Mouse (Mus musculus) limb, embryonic 14.5 days (tissue): ENCODE data around the gene Eif2s1. TPM values are rescaled to one million over a fixed set of nuclear protein-coding genes. Genes with fewer than 3 reads are reported as not detected.

ENCODE experiments used
- ATAC-seq: fragments of 200-750 bp; cut with Nextera tagmentation; 2 replicates; pipeline ENCODE4 v1.8.0; 2017; ENCODE audit warnings: low read depth, moderate number of reproducible peaks, moderate TSS enrichment; ENCODE audit not compliant: low FRiP score
- DNase-seq: peaks from one replicate; pipeline ENCODE4 v3.0.0-alpha.2; 2015; ENCODE audit warnings: low spot score
- H3K27ac ChIP-seq: fragments of 300-500 bp; sonication (generic); replicated peaks from 2 replicates; pipeline ENCODE4 v1.5.1; 2014; ENCODE audit warnings: low read depth, mild to moderate bottlenecking, low read length, moderate library complexity, mixed read lengths
- H3K27me3 ChIP-seq: fragments of 300-500 bp; sonication (generic); 2 replicates; pipeline ENCODE4 v1.6.1; 2014; ENCODE audit warnings: low read length, mixed read lengths; ENCODE audit not compliant: control insufficient read depth, insufficient read depth
- H3K36me3 ChIP-seq: fragments of 300-500 bp; sonication (generic); 2 replicates; pipeline ENCODE4 v1.6.1; 2014; ENCODE audit warnings: mild to moderate bottlenecking, low read length, moderate library complexity, mixed read lengths; ENCODE audit not compliant: control insufficient read depth, insufficient read depth
- H3K4me1 ChIP-seq: fragments of 300-500 bp; sonication (generic); 2 replicates; pipeline ENCODE4 v1.6.1; 2014; ENCODE audit warnings: antibody characterized with exemption, low read length, mixed read lengths; ENCODE audit not compliant: control insufficient read depth, insufficient read depth
- H3K4me2 ChIP-seq: fragments of 300-500 bp; sonication (generic); replicated peaks from 2 replicates; pipeline ENCODE4 v1.6.1; 2014; ENCODE audit warnings: low read depth, mild to moderate bottlenecking, low read length, moderate library complexity; ENCODE audit not compliant: severe bottlenecking
- H3K4me3 ChIP-seq: fragments of 300-500 bp; sonication (generic); replicated peaks from 2 replicates; pipeline ENCODE4 v1.5.1; 2014; ENCODE audit warnings: low read length
- H3K9ac ChIP-seq: fragments of 300-500 bp; sonication (generic); 2 replicates; pipeline ENCODE4 v1.6.1; 2014; ENCODE audit warnings: mild to moderate bottlenecking, low read depth, low read length, moderate library complexity; ENCODE audit not compliant: severe bottlenecking
- H3K9me3 ChIP-seq: fragments of 300-500 bp; sonication (generic); 2 replicates; pipeline ENCODE4 v1.6.1; 2016; ENCODE audit warnings: low read length; ENCODE audit not compliant: control insufficient read depth
- POLR2A ChIP-seq: fragments of 200-500 bp; IDR thresholded peaks from 2 replicates; pipeline ENCODE4 v1.8.0; 2012; ENCODE audit warnings: inconsistent platforms, mild to moderate bottlenecking, moderate library complexity, borderline replicate concordance; ENCODE audit not compliant: insufficient read depth, insufficient read length; ENCODE audit errors: extremely low read depth
- WGBS: fragments of 180-500 bp; shearing (Covaris S2); extraction: QIAGEN DNeasy Blood & Tissue Kit; methylation state at CpG from one replicate; pipeline ENCODE4 v1.1.7; 2014; 5-methylcytosine and 5-hydroxymethylcytosine counted together
- polyA plus RNA-seq, 2 experiments: library from polyadenylated mRNA; depleted of rRNA in 1 of 2; stranded (reverse) in 1 of 2; unstranded in 1 of 2; fragments of >200 nt; fragmentation: Nextera tagmentation in 1 of 2; extraction: Ambion mirVana in 1 of 2; gene quantifications; 2 replicates each; pipeline versions ENCODE4 v1.2.1 to v1.2.3; 2012 to 2014

Eif2s1 gene
- polyA plus RNA-seq, 2 experiments = 64.4 to 194 TPM

- H3K4me3 ChIP-seq = no peak overlapping the region
- H3K4me2 ChIP-seq = no peak overlapping the region
- 82% methylated on average over 7 of the region's 7 CpGs for WGBS
- no peak for ATAC-seq
- no peak overlapping the region for H3K9ac ChIP-seq
- no peaks in the 10 kb centered on the region for H3K9me3 ChIP-seq
- H3K27me3 ChIP-seq = peaks cover 10% of the 10 kb centered on the region; the same call in 1 of the 2 replicates
- DNase-seq = no peak
- no peak overlapping the region for H3K27ac ChIP-seq
- no peaks in the 10 kb centered on the region for H3K4me1 ChIP-seq
- no peak for TF ChIP-seq POLR2A
- H3K36me3 ChIP-seq = no peaks in the 10 kb centered on the region
Observed at GRCm38 (mm10) chr12:78904499-78904898, 42.9 kb downstream of the Eif2s1 start.

- DNase-seq = no peak
- Histone ChIP-seq H3K9ac (peak within 1 kb of the TSS; percentile 52), H3K27me3 (peaks cover 23% of the 10 kb centered on the region), H3K4me1 (peaks cover 4% of the 10 kb centered on the region; the same call in 1 of the 2 replicates), H3K27ac (no peak within 1 kb of the TSS), H3K9me3 (no peaks in the 10 kb centered on the region), H3K36me3 (no peaks in the 10 kb centered on the region), H3K4me2 (peak within 1 kb of the TSS; percentile 90), H3K4me3 (peak within 1 kb of the TSS; percentile 41)
- no peak for ATAC-seq
- WGBS = 1% methylated on average over 32 of the region's 38 CpGs
- no peak for TF ChIP-seq POLR2A
Observed at GRCm38 (mm10) chr12:78906707-78907162, 45.1 kb downstream of the Eif2s1 start, which contains the start of gene Plek2. TSS of gene Plek2 (minus strand) at chr12:78906964.

- no peak for DNase-seq
- Histone ChIP-seq H3K4me3 (no peak overlapping the region), H3K27me3 (peaks cover 36% of the 10 kb centered on the region), H3K36me3 (no peaks in the 10 kb centered on the region), H3K4me1 (peaks cover 8% of the 10 kb centered on the region; the same call in 1 of the 2 replicates), H3K9me3 (no peaks in the 10 kb centered on the region), H3K9ac (no peak overlapping the region), H3K27ac (no peak overlapping the region), H3K4me2 (no peak overlapping the region)
- TF ChIP-seq POLR2A = no peak
- 80% methylated on average over 6 of the region's 6 CpGs for WGBS
- ATAC-seq = no peak
Observed at GRCm38 (mm10) chr12:78908081-78908605, 46.5 kb downstream of the Eif2s1 start.

GRCm38 (mm10) chr12:78910684-78911461 is 49.3 kb downstream of the Eif2s1 start:
- H3K9ac ChIP-seq = peak overlapping the region; percentile 38
- DNase-seq (no peak), ATAC-seq (no peak)
- H3K9me3 ChIP-seq = no peaks in the 10 kb centered on the region
- H3K4me1 ChIP-seq = peaks cover 8% of the 10 kb centered on the region; the same call in 1 of the 2 replicates
- H3K4me2 ChIP-seq = peak overlapping the region; percentile 81
- H3K27me3 ChIP-seq = peaks cover 36% of the 10 kb centered on the region
- no peaks in the 10 kb centered on the region for H3K36me3 ChIP-seq
- no peak for TF ChIP-seq POLR2A
- 7% methylated on average over 16 of the region's 16 CpGs for WGBS
- peak overlapping the region; percentile 40 for H3K4me3 ChIP-seq
- no peak overlapping the region for H3K27ac ChIP-seq

GRCm38 (mm10) chr12:78911707-78912417 is 50.2 kb downstream of the Eif2s1 start:
- Histone ChIP-seq H3K9me3 (no peaks in the 10 kb centered on the region), H3K4me2 (peak overlapping the region; percentile 81), H3K27ac (no peak overlapping the region), H3K4me1 (peaks cover 8% of the 10 kb centered on the region; the same call in 1 of the 2 replicates), H3K36me3 (no peaks in the 10 kb centered on the region), H3K9ac (peak overlapping the region; percentile 38), H3K27me3 (peaks cover 36% of the 10 kb centered on the region), H3K4me3 (peak overlapping the region; percentile 40)
- ATAC-seq (0 out of 2 replicates have a peak, but pooled peaks have one; percentile 38), DNase-seq (peak; percentile 26)
- 1% methylated on average over 37 of the region's 37 CpGs for WGBS
- no peak for TF ChIP-seq POLR2A
